Mouse (Mus musculus): ENCODE measurements around the gene Prkd2.

Gene Prkd2

GRCm38 (mm10) chr7:16842645-16843063 lies at the start of gene Prkd2:
TSS of gene Prkd2 (plus strand) at chr7:16842902.
- peak; percentile 68 to 78 for DNase-seq (ENCODE audit: low read depth in 2 of 2, low spot score in 2 of 2)

GRCm38 (mm10) chr7:16793010-16793725 lies 49.5 kb upstream of the Prkd2 start:
- DNase-seq (ENCODE audit: low read depth in 2 of 2, low spot score in 2 of 2): no peak

- DNase-seq (ENCODE audit: low read depth in 2 of 2, low spot score in 2 of 2): no peak
These were observed 47.8 kb upstream of the Prkd2 start for GRCm38 (mm10) chr7:16794886-16795285.

DNA sequence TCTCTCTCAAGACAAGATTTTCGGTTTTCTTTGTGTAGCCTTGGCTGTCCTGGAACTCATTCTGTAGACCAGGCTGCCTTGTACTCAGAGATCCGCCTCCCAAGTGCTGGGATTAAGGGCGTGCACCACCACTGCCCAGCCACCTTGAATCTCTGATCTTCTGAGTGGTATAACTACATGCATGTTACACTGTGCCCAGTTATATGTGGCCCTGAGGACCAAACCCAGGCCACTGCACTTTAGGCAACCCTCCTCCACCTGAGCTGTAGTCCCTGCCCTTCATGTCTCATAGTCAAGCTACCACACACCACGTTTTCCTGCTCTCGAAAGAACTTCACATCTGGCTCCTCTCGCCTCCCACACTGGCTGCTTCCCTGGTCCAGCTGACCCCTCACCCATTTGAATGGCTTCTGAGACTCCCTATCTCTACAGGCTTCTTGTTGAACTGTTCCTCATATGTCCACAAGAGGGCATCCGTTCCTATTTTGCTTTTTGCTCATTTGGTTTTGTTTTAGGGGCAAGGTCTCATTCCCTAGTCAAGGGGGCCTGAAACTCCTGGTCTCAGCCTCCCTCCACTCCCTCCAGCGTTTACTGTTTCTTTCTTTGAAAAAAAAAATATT lies 38.2 kb upstream of the Prkd2 start:
- DNase-seq (ENCODE audit: low read depth in 2 of 2, low spot score in 2 of 2): no peak

DNA sequence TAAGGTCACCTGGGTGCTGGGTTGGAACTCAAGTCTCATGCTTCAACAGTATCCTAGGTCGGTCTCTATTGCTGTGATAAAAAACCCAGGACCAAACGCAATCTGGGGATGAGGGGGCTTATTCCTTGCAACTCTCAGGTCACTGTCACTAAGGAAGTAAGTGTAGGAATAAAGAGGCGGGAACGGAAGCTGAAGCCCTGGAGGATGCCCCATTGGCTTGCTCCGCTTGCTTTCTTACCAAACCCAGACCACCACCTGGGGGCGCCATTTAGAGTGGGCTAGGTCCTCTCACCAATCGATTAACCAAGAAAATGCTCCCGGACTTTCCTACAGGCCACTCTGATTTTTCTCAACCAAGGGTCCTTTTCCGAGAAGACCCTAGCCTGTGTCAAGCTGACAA lies 34.8 kb upstream of the Prkd2 start:
- no peak for DNase-seq (ENCODE audit: low read depth in 2 of 2, low spot score in 2 of 2)

DNA sequence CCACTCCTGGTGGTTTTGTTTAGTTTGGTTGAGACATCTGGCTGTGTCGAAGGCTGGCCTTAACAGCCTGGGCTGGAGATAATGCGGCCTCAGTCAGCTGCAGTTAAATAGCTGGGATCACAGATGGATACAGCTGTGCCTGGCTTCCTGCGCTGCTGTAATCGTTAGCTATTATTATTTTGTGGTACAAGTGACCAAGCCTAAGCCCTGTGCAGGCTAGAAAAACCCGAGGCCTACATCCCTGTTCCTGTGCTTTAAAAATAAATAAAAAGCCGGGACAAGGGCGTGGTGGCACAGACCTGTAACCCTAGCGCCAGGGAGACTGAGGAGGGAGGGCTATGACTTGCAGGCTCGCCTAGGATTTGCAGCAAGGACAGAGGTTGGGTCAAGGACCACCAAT lies 34.1 kb upstream of the Prkd2 start:
- DNase-seq (ENCODE audit: low read depth in 2 of 2, low spot score in 2 of 2): no peak

DNA sequence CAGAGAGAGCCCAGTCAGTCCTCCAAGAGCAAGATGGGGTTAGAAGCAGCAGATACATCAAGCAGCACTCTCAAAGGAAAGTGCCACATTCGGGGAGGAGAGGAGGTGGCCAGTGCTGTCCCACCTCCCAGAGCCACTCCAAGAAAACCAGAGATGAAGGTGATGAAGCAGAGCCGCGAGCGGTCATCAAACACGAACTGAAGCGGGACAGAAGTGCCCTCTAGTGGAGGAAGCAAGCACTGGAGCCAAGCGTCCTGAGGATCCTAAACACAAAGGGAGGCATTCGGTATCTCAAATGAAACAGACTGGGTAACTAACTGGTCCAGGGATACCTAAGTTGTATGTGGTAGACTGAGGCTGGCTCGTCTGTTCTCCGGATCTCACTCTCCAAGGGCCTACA lies 33.0 kb upstream of the Prkd2 start:
- DNase-seq (ENCODE audit: low read depth in 2 of 2, low spot score in 2 of 2): peak; percentile 26 to 47

DNA sequence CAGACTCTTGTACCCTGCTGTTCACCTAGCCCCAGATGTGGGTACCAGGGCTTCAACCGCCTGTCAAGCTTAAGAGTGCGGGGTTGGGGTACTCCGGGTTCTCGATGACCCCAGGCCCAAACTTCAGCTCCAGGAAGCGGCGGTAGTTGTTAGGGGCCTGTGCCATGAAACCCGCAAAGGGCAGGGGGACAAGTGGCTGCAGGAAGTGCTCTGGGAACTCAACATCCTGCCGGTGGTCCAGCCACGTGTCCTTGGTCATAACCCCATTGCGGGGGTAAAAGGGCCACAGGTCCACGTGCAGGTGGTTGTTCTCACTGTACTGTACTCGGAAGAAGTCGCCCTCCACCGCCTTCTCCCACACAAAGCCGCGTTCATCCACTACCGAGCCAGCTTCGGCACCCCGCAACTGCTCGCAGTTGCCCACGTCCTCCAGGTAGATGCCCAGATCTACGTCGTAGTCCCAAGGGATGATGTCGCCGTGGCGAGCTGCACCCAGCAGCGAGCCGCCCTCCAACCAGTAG lies 32.2 kb upstream of the Prkd2 start:
- DNase-seq (ENCODE audit: low read depth in 2 of 2, low spot score in 2 of 2): no peak

GRCm38 (mm10) chr7:16810920-16811648 lies 31.6 kb upstream of the Prkd2 start:
- no peak for DNase-seq (ENCODE audit: low read depth in 2 of 2, low spot score in 2 of 2)

DNA sequence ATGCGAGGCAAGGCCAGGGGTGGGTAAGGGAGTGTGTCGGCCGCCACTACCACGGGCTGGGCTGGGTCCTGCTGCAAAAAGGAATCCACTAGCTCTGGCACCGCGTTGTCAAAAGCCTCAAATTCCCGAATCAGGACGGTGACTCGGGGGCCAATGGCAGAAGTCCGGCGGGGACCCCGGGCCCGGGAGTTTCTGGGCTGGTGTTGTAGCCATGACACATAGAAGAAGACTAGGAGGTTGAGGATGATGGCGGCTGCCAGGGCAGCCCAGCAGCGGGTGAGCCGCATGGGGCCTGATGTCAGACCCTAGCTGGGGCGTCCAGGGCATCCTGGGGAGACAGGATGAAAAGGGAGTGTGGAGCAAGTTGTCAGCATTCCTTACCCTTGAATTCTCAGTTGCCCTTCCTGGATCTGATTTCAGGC lies 31.0 kb upstream of the Prkd2 start:
- no peak for DNase-seq (ENCODE audit: low read depth in 2 of 2, low spot score in 2 of 2)

DNA sequence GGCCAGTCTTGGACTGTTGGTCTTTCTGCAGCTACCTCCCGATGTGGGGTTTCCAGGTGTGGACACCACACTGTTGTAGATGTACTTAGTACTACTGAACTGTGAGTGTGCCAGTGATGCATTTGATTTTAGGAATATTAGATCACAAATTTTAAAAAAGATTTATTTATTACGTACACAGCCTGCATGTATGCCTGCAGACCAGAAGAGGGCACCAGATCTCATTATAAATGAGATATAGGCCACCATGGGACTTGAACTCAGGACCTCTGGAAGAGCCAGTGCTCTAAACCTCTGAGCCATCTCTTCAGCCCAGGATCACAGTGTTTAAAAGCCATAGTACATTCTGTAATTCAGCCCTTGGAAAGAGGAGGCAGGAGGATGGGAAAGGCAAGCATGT lies 30.2 kb upstream of the Prkd2 start:
- no peak for DNase-seq (ENCODE audit: low read depth in 2 of 2, low spot score in 2 of 2)

- DNase-seq (ENCODE audit: low read depth in 2 of 2, low spot score in 2 of 2): no peak
These were observed 27.3 kb upstream of the Prkd2 start, which contains the start of gene Strn4 for GRCm38 (mm10) chr7:16815351-16815941. TSS of gene Strn4 (plus strand) at chr7:16815889.

- peak; percentile 37 to 60 for DNase-seq (ENCODE audit: low read depth in 2 of 2, low spot score in 2 of 2)
These were observed 26.6 kb upstream of the Prkd2 start for GRCm38 (mm10) chr7:16816078-16816474.

DNA sequence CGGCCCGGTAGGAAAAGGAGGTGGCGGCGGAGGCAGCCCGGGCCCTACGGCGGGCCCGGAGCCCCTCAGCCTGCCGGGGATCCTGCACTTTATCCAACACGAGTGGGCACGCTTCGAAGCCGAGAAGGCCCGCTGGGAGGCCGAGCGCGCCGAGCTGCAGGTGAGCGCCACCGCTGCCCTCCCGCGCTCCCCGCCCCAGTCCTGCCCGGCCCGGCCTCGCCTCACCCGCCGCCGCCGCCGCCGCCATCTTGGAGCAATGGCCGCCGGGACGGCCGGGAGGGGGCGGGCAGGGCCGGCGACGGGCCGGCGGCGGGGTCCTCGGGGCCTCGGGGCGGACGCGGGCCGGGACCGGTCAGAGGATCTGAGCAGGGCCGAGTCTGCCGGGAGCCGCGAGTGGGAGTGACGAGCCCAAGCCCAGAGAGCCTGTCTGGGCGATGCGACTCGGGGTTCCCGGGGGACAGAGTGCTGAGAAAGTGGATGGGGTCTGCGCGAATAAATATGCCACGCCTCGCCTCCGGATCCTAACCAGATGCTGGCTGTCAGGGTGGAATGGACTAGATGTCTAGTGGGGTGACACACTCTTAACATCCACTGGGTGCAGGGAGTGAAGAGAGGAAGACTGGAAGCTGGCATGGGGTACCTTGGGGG lies 26.1 kb upstream of the Prkd2 start, which contains the start of gene Fkrp:
TSS of gene Fkrp (minus strand) at position 258 of the 648 bp plus-strand sequence.
- peak in 1 of 2 experiments; percentile 20 for DNase-seq (ENCODE audit: low read depth in 2 of 2, low spot score in 2 of 2)

GRCm38 (mm10) chr7:16817693-16818092 lies 25.0 kb upstream of the Prkd2 start:
- DNase-seq (ENCODE audit: low read depth in 2 of 2, low spot score in 2 of 2): no peak

GRCm38 (mm10) chr7:16819794-16820193 lies 22.9 kb upstream of the Prkd2 start:
- DNase-seq (ENCODE audit: low read depth in 2 of 2, low spot score in 2 of 2): no peak

- DNase-seq (ENCODE audit: low read depth in 2 of 2, low spot score in 2 of 2): no peak
These were observed 22.4 kb upstream of the Prkd2 start for GRCm38 (mm10) chr7:16820271-16820763.

DNA sequence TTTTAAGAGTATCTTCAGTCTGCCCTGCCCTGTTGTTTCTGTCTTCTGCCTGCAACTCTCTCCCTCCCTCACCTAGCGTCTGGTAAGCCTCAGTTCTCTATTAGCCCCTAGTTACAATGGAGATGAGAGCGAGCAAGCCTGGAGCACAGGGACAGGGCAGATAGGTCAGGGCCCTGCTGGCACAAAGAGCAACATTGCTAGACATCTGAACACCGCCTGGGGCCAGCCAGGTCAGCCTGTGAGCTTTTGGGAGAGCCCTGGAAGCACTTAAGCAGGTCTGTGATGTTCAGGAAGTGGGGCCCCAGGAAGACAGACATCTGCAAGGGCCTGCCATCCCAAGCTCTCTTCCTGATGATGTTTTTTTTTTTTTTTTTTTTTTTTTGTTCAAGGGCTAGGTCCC lies 21.6 kb upstream of the Prkd2 start:
- DNase-seq (ENCODE audit: low read depth in 2 of 2, low spot score in 2 of 2): no peak

DNA sequence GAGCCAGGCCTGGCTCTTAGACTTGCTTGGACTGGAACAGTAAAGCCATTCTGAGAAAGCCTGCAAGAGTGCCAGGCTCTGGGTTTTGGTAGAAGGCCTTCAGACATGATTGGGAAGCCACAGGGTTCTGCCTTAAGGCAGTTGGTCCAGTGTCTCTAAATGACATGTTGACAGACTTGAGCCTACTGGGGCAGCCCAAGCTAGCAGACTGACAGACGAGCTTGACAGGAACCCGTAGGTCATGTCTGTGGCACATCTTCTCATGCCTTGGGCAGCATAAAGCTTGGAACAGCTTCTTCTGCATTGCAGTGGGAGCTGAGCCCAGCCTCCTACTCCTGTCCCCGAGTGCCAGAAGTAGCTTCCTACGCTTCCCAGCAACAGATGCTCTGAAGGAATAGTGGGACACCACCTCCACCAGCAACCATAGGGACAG lies 21.0 kb upstream of the Prkd2 start:
- DNase-seq (ENCODE audit: low read depth in 2 of 2, low spot score in 2 of 2): no peak

DNA sequence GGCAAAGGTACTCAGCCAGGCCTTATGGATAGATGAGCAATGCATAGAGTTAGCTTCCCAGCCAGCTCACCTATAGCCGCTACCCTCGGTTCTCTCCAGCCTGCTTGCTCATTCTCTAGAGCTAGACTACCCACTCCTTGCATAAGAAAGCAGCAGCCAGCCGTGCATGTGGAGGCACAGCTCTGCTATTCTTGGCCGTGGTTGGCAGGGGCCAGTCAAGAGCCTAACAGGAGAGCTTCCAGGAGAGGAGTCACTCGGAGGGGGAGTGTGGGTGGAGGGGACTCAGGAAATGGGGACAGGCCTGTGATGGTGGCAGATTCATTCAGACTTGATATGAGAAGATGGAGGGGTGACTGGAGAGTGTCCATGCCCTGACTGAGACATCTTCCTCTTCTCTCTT lies 19.0 kb upstream of the Prkd2 start:
- DNase-seq (ENCODE audit: low read depth in 2 of 2, low spot score in 2 of 2): no peak

DNA sequence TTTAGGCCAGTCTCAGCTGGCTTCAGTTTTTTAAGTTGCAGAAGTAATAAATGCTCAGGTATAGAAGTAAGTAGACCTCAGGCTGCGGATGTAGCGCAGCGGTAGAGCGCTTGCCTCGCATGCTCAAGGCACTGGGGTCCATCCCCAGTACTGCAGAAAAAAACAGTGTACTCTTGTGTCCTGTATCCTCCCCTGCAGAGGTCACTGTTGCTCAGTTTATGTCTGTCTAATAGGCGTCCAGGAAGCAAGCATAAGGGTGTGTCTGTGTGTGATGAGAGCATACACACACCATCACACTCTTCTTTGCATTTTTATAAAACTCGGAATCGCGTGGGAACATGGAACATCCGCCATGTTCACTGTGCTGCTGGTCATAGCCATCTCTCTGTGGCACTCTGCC lies 16.9 kb upstream of the Prkd2 start:
- DNase-seq (ENCODE audit: low read depth in 2 of 2, low spot score in 2 of 2): peak; percentile 62 to 78
